Mouse (Mus musculus): Measurements from ENCODE around the gene Dnah8. TPM values are rescaled to one million over a fixed set of nuclear protein-coding genes. Genes with fewer than 3 reads are reported as not detected.
A peak's percentile ranks its signal among the peaks of the same experiment; 100 is the strongest.

Gene Dnah8
- total RNA-seq, 2 experiments from 2014 or later: 1.9 to 2.0 TPM

- no peak for DNase-seq
Observed at GRCm38 (mm10) chr17:30825731-30826304, 201.7 kb downstream of the Dnah8 start.

GRCm38 (mm10) chr17:30831170-30831569 is 207.0 kb downstream of the Dnah8 start:
- DNase-seq: no peak

- no peak for DNase-seq
Observed at GRCm38 (mm10) chr17:30835419-30835818, 211.3 kb downstream of the Dnah8 start.

- no peak for DNase-seq
Observed at GRCm38 (mm10) chr17:30837031-30837430, 212.9 kb downstream of the Dnah8 start.

DNA sequence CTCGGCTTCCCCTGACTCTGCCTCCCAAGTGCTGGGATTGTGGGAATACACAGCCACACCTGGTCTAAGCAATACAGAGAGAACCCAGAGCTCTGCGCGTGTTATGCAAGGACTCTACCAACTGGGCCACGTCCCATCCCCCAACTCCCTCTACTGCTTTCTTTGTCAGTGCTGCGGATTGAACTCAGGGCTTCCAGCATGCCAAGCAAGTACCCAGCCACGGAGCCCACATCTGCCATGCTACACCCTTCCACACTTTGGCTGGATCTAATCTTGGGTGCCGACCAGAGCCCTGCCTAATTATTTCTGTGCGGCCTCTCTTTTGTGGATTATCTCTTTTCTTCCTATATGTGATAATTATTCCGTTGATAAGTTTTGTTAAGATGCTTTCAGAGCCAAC is 215.9 kb downstream of the Dnah8 start:
- no peak for DNase-seq

DNA sequence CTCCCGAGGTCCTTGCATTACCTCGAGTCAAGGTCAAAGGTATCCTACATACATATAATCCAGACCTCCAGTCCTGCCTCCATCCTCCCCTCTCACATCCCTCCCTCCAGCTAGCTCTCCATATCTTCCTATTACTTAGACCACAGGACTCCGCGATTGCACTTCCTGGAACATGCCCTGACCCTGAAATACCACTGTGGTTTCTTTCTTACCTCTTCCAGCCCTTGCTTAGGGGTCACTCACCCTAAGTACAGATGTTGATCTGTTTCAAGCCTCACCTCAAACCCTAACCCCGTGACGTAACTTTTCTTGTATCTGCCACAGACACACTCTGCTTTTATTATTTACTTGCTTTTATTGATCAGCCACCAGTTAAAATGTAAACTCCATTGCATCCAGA is 218.2 kb downstream of the Dnah8 start:
- DNase-seq: no peak

DNA sequence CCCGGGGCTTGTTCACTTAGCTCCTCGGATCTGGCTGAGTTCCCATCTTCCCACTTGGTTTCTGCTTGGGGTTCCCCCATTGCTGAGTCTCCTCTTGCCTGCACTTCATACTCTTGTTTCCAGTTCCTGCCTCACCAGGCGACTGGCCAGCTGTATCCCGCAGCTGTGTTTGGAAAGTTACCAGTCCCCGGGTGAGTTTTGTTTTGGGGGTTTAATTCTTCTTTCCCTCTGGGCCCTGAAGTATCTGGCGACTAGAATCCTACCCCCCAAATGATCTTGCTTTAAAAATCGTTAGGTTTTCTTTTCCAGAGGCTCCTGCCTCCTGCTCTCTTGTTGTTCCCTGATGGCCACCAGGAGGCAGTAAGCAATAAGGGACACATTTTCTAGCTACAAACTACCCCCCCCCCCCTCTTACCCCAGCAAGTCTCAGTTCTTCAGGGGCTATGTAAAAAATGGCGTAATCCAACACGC is 220.2 kb downstream of the Dnah8 start:
- DNase-seq: peak; percentile 35

GRCm38 (mm10) chr17:30847498-30847897 is 223.3 kb downstream of the Dnah8 start:
- no peak for DNase-seq

DNA sequence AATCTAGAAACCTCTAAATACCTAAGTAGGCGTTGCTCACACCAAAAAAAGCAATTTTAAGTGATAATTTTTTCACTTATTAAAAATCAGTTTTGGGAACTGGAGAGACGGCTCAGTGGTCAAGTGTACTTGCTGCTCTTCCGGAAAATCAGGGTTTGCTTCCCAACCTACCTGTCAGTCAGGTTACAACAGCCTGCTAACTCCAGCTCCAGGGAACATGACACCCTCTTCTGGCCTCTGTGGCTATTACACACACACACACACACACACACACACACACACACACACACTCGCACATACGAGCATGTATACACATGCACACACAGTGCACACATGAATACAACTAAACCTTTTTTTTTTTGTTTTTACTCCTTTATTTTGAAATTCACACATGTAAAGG is 223.9 kb downstream of the Dnah8 start:
- no peak for DNase-seq

GRCm38 (mm10) chr17:30848804-30849203 is 224.7 kb downstream of the Dnah8 start:
- no peak for DNase-seq

DNA sequence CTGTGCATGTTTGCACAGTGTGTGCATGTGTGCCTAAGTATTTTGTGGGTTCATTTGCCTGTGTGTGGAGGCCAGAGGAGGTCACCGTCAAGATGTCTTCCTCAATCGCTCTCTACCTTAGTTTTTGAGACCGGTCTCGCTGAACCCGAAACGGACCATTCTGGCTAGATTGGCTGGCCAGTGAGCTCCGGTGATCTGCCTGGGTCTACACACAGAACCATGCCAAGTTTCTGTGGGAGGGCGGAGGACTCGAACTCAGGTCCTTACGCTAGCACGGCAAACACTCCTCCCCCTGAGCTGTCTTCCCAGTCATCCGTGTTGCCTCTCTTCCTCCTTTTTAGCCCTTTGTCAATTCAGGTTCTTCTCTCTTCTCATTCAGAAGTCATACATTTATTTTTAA is 225.7 kb downstream of the Dnah8 start:
- DNase-seq: no peak

- DNase-seq: no peak
Observed at GRCm38 (mm10) chr17:30852345-30852744, 228.2 kb downstream of the Dnah8 start.

GRCm38 (mm10) chr17:30857347-30857746 is 233.2 kb downstream of the Dnah8 start:
- DNase-seq: no peak

- DNase-seq: no peak
Observed at GRCm38 (mm10) chr17:30858586-30859259, 234.6 kb downstream of the Dnah8 start.

GRCm38 (mm10) chr17:30859989-30860585 is 235.9 kb downstream of the Dnah8 start:
- DNase-seq: no peak

DNA sequence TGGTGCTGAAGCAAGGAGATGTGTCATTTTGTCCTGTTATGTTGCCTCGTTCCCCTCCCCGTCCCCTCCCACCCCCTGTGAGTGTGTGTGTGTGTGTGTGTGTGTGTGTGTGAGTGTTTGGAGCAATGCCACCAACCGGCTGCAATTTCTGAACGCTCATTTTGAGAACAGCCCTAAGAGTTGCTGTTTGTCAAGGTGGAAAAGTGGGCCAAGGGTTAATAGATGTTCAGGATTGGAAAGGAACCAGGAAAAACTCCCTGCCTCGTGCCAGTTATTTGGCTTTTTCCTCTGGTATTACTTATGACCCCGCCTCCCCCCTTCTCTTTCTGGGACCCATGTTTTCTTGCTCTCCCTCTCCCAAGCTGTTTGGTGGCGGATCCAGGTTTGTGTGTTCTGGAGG is 236.5 kb downstream of the Dnah8 start:
- no peak for DNase-seq

DNA sequence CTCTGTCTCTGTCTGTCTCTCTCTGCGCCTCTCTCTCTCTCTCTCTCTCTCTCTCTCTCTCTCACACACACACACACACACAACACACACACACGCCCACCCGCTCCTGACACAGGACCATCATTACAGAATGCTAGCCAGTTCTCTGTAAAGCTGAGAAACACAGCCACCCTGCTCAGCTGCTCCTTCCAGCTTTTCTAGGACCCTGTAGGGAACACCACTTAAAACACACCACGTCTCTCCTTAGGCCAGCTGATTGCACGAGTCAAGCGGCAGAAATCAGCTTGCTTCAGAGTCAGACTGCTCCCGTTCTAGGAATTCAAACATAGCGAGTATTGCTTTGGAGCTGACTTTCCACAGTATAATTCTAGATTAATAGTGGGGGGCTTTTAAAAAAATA is 242.1 kb downstream of the Dnah8 start:
- DNase-seq: no peak

DNA sequence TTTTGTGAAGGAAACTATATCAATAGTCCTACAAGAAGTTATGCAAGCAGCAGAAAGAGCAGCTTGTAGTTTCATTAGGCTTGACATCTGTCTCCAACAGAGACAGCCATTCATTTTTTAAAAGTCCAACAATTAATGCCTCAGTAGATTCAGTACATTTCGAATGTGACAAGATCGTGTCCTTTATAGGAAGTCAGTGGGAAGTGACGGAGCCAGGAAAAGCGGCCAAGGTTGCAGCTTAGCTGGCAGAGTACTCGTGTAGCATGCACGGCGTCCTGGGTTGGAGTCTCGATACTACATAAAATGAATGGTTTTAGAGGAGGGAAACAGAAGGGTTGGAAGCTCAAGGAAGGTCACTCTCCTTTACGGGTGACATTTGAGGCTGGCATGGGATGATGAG is 242.8 kb downstream of the Dnah8 start:
- no peak for DNase-seq

GRCm38 (mm10) chr17:30871040-30871439 is 246.9 kb downstream of the Dnah8 start:
- DNase-seq: no peak

- DNase-seq: peak; percentile 25
Observed at GRCm38 (mm10) chr17:30874276-30874675, 250.1 kb downstream of the Dnah8 start.

DNA sequence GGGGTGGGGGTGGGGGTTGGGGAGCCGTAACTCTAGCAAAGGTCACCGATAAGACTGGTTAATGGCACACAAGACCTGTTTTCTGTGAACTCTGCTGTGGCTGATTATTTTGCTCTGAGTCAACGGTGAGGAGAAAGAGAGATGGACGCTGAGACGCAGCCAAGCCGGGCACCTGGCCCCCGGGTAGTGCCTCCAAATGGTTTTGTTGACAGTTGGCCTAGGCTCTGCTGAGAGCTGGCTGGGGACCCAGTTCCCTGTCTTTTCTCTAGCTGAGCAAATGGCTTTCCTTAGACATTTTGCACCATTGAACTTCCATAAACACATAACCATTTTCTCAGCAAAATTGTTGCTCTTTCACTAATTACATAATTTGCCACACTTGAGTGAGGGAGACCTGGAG is 253.3 kb downstream of the Dnah8 start:
- DNase-seq: no peak

DNA sequence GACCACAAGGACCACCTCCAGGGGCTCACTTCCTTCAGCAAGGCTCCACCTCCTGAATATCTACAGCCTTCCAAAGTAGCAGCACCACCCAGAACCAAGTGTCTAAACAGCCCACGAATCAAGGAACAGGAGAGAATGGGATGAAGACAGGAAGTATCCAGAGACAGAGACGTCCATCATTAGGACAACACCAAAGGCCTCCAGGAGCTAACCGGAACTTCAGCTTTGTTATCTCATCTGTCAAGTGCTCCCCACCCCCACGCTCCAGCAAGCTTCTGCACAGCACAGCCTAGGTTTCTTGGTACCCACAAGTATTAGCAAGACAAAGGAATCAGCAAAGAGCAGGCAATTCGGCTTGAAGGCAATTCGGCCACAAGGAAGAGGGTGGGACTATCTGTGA is 254.5 kb downstream of the Dnah8 start:
- no peak for DNase-seq

DNA sequence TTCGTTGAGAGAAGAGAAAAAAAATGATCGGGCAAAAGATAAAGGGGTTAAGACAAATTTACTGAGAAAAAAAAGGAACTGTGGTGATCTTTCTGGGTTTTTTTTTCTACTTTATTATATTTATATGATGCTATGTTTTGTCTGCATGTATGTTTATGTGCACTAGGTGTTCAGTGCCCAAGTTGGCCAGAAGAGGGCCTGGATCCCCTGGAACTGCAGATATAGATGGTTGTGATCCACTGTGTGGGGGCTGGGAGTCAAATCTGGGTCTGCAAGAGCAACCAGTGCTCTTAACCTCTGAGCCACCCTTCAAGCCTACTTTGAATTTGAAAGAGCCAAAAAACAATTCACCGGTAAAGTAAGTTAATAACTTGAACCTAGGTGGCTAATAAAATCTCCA is 256.2 kb downstream of the Dnah8 start:
- DNase-seq: no peak

- no peak for DNase-seq
Observed at GRCm38 (mm10) chr17:30881001-30881400, 256.8 kb downstream of the Dnah8 start.
